Mouse (Mus musculus): ENCODE measurements at regions not wholly inside any gene's neighbourhood (a gene's known extent, or its start where the extent isn't known, plus 50 kb on each side); places are given as distances from the start of the nearest gene placed in this dataset.
"Not testable (repeated sequence)": the region's sequence is repeated elsewhere in the genome, so short reads cannot be mapped to it uniquely, and the experiment has no call there.

DNA sequence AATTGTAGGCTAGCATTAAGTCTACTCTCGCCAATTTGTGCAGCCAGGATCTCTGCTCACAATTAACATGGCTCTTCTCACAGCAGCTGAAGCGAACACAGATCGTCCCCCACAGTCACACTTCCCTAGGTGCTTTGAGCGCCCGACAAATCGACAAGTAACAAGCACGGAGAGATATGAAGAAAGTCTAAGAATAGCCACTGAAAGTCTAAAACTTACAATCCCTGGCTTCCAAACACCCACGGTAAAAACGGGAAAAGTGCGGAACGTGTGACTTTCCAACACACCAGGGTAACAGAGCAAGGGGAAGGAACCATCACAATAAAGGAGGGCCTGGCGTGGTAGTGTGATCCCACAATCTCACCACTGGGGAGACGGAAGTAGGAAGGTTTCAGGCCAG lies 114.8 kb upstream of the Gcfc2 start:
- DNase-seq (ENCODE audit: extremely low spot score in 1 of 2, low spot score in 1 of 2) = no peak

DNA sequence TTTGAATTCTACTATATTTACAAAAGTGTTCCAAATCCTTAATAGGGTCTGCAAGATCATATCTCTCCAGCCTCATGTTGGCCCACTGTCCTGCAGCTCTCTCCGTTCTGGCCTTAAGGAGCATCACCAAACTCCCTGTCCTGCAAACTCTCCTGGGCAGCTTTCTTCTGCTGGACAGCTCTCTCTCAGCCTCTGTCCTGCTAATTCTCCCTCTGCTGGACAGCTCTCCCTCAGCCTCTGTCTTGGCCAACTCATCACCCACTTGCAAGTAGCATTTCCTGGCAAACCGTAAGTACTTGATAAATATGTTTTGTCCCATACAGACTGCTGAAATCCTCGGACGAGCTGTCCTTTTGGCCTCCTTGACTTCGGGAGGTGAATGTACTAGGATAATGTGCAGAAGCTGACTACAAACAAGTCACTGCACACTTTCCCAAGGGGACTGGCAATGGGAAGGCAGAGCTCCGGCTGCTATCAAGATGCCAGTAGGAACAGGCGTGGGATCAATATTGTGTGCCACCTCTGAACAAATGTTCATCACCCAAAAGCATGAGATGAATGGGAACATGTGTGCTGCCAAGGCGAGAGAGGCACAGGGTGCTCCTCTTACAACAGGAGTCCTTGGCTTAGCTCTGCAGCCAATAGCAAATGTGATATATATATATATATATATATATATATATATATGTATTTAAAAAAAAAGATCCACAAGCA lies 108.1 kb upstream of the Gcfc2 start:
- DNase-seq (ENCODE audit: extremely low spot score in 1 of 2, low spot score in 1 of 2) = no peak

- DNase-seq (ENCODE audit: extremely low spot score in 1 of 2, low spot score in 1 of 2) = peak in 1 of 2 experiments; percentile 26
These were observed 107.5 kb upstream of the Gcfc2 start for GRCm38 (mm10) chr6:81815962-81816338.

GRCm38 (mm10) chr6:81817050-81817827 lies 106.2 kb upstream of the Gcfc2 start:
- peak; percentile 69 to 77 for DNase-seq (ENCODE audit: extremely low spot score in 1 of 2, low spot score in 1 of 2)

- DNase-seq (ENCODE audit: extremely low spot score in 1 of 2, low spot score in 1 of 2) = no peak
These were observed 104.9 kb upstream of the Gcfc2 start for GRCm38 (mm10) chr6:81818573-81818972.

DNA sequence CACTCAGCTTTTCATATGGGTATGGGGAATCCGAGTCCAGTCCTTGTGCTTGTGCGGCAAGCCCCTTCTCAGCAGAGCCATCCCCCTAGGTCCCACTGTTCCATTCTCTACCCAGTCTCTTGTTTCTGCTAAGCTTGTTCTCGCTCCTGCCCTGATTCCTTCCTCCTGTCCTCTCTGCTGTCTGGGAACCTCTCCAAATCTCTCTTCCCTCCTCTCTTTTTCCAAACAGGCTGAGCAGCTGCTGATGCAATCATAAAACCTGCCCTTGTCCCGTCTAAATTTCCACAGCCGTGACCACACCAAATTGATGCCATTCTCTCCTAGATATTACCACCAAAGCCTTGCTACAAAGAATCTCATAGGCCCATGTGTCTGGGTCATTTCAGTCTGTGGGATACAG lies 103.4 kb upstream of the Gcfc2 start:
- DNase-seq (ENCODE audit: extremely low spot score in 1 of 2, low spot score in 1 of 2) = no peak

- DNase-seq (ENCODE audit: extremely low spot score in 1 of 2, low spot score in 1 of 2) = no peak
These were observed 83.9 kb upstream of the Gcfc2 start for GRCm38 (mm10) chr6:81839474-81840153.

DNA sequence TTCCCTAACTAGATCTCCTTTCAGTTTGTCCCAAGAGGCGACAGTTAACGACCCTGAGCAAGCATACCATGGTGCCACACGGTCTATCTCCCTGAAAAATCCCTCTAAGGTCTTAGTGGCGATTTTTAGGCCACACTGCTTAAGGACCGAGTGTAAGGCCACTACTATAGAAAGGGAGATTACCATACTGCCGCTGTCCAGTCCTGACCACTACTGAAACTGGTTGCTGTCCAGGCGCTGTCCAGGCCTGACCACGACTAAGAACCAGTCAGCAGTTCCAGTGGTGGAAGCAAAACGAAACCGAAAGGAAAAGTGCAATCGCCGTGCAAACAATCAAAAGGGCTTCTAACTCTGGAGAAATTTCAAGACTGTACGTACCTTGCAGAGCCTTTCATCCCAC lies 55.3 kb upstream of the Gcfc2 start:
- DNase-seq (ENCODE audit: extremely low spot score in 1 of 2, low spot score in 1 of 2) = not testable (repeated sequence)
